Mouse (Mus musculus): Measurements from ENCODE around the gene Ppp2r5e. TPM values are rescaled to one million over a fixed set of nuclear protein-coding genes. Genes with fewer than 3 reads are reported as not detected.

Gene Ppp2r5e
- polyA plus RNA-seq, 1 experiment from 2014 or later = 8.5 TPM

DNA sequence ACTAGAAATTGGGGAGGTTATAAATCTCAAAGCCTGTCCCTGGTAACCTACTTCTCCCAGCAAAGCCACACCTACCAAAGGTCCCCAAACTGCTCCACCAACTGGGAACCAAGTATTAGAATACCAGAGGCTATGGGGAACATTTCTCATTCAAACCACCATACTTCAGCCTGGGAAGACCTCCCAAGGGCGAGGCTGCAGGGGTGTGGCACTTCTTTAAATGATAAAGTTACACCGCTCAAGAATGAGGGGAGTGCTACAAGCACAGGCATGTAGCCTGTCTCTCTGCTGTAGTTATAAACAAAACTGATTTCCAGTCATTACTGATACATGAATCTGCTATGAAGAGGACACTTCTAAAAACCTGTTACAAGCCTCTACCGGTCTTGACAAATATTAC is 113.3 kb downstream of the Ppp2r5e start:
- Histone ChIP-seq H3K27me3 (replicated peaks) (no peaks in the 10 kb centered on the region), H3K9me3 (no peaks in the 10 kb centered on the region), H3K9ac (no peak overlapping the region), H3K4me1 (peaks cover 24% of the 10 kb centered on the region), H3K36me3 (peaks cover 6% of the 10 kb centered on the region; the same call in 1 of the 2 replicates), H3K4me3 (no peak overlapping the region), H3K4me2 (no peak overlapping the region), H3K27ac (replicated peaks) (no peak overlapping the region)
- WGBS = 75% methylated on average over 3 of the region's 3 CpGs
- ATAC-seq (ENCODE audit: extremely low read depth, insufficient number of reproducible peaks, low FRiP score, low TSS enrichment) = no peak

DNA sequence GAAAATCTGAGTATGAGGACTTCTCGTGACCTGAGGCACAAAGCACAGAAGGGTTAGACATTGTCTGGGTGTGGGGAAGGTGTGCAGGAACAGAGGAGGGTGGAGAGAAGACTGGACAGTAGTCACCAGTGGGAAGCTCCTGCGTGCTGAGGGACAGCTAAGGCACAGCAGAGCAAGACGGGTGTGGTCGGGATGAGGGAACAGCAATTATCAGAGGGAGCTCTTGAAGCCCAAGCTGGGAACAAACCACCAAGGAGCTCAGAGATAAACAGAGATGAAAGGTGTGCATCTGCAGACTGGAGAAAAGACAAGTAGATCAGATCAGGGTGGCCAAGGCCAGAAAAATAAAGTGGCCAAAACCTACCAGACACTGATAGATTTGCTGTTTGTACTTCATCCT is 114.0 kb downstream of the Ppp2r5e start:
- WGBS = 79% methylated on average over 4 of the region's 4 CpGs
- ATAC-seq (ENCODE audit: extremely low read depth, insufficient number of reproducible peaks, low FRiP score, low TSS enrichment) = no peak
- H3K4me3 ChIP-seq = no peak overlapping the region

DNA sequence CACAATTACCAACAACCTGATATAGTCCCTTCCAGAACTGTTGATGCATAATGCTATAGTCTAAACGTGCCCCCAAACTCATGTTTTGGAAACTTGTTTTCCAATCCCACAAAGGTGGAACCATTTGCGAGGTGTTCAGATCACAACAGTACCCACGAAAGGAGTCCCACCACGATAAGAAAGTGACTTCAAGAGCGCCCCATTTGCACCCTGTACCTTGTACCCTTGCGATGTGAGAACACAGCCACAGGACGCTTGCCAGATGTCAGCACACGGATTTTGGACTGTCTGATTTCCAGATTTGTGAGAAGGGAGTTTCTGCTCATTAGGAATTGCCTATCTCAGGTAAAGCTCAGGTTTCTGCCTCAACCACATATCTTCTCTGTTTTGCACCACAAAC is 116.0 kb downstream of the Ppp2r5e start:
- 0 out of 2 replicates have a peak overlapping the region, but pooled peaks have one; percentile 12 for H3K27ac ChIP-seq (replicated peaks)
- H3K9ac ChIP-seq = no peak overlapping the region
- no peaks in the 10 kb centered on the region for H3K9me3 ChIP-seq
- 81% methylated on average over 8 of the region's 8 CpGs for WGBS
- peaks cover 11% of the 10 kb centered on the region; the same call in 1 of the 2 replicates for H3K36me3 ChIP-seq
- H3K4me3 ChIP-seq = no peak overlapping the region
- H3K4me1 ChIP-seq = peaks cover 31% of the 10 kb centered on the region
- H3K27me3 ChIP-seq (replicated peaks) = no peaks in the 10 kb centered on the region
- ATAC-seq (ENCODE audit: extremely low read depth, insufficient number of reproducible peaks, low FRiP score, low TSS enrichment) = no peak
- no peak overlapping the region for H3K4me2 ChIP-seq

More for the DNA sequence above, 114.0 kb downstream of the Ppp2r5e start:
- peaks cover 11% of the 10 kb centered on the region; the same call in 1 of the 2 replicates for H3K36me3 ChIP-seq
- no peak overlapping the region for H3K4me2 ChIP-seq
- no peaks in the 10 kb centered on the region for H3K27me3 ChIP-seq (replicated peaks)
- H3K9me3 ChIP-seq = no peaks in the 10 kb centered on the region
- H3K27ac ChIP-seq (replicated peaks) = no peak overlapping the region
- no peak overlapping the region for H3K9ac ChIP-seq
- H3K4me1 ChIP-seq = peaks cover 31% of the 10 kb centered on the region

DNA sequence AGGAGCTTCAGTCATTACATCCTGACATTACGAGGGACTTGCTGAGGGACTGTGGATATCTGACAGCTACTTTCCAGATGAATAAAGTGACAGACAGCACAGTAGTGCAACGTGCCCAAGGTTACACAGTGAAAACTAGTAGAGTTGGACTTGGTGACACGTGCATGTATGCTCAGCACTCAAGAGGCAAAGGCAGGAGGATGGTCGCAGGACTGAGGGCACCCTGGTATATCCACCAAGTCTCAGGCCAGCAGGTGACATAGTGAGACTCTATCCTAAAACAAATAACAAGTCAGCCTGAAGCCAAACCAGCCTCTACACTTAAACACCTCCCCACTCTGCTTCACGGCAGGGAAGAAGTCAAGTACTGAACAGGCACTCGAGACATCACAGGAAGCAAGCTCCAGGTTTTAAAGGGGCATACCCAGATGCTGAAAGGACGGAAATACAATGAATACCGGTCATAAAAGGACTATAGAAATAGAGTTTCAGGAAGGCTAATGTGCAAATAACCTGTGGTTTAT is 116.6 kb downstream of the Ppp2r5e start:
- Histone ChIP-seq H3K4me1 (peaks cover 32% of the 10 kb centered on the region), H3K9ac (no peak overlapping the region), H3K4me3 (no peak overlapping the region), H3K27ac (replicated peaks) (peak overlapping the region; percentile 12; the same call in 1 of the 2 replicates), H3K36me3 (peaks cover 11% of the 10 kb centered on the region; the same call in 1 of the 2 replicates), H3K4me2 (no peak overlapping the region), H3K27me3 (replicated peaks) (no peaks in the 10 kb centered on the region), H3K9me3 (no peaks in the 10 kb centered on the region)
- 57% methylated on average over 8 of the region's 8 CpGs for WGBS
- ATAC-seq (ENCODE audit: extremely low read depth, insufficient number of reproducible peaks, low FRiP score, low TSS enrichment) = no peak

DNA sequence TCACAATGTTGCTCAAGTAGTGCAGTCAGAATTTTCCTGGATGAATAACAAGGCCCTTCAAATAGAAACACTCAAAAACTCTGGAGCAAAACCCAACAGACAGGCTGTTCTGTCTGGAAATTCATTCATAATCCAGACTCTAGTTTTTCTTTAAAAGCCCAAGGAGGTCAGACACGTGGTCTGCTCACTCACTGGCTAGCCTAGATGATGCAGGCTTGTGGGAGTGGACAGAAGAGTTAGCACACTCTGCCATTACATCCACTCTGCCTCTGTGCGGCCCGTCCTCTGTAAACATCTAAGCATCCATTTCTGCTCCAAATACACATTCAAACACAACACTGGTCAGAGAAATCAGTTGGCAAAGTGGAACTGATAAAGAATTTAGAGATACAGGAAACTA is 117.4 kb downstream of the Ppp2r5e start:
- Histone ChIP-seq H3K9ac (no peak overlapping the region), H3K27ac (replicated peaks) (no peak overlapping the region), H3K4me1 (peaks cover 38% of the 10 kb centered on the region), H3K27me3 (replicated peaks) (no peaks in the 10 kb centered on the region), H3K36me3 (peaks cover 11% of the 10 kb centered on the region; the same call in 1 of the 2 replicates), H3K4me3 (no peak overlapping the region), H3K9me3 (no peaks in the 10 kb centered on the region), H3K4me2 (no peak overlapping the region)
- no peak for ATAC-seq (ENCODE audit: extremely low read depth, insufficient number of reproducible peaks, low FRiP score, low TSS enrichment)
- WGBS = 85% methylated on average over 3 of the region's 3 CpGs

DNA sequence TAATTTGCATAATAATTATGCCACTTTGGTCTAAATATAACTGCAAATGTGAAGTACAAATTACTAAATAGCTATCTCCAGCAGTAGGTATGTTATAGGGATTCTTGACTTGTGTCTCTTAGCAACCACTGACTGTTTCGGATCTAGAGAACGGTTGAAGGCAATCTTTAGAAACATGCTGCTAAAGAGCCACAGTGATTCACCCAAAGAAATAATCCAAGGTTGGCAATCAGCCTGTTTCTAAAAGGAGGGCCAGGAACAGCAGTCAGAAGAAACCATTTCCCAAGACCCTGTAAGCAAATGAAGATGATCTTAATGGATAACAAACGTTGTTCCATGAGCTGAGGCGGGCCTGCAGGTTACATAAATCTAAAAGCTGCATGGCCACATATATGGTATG is 117.9 kb downstream of the Ppp2r5e start:
- Histone ChIP-seq H3K4me1 (peaks cover 38% of the 10 kb centered on the region), H3K27ac (replicated peaks) (no peak overlapping the region), H3K9me3 (no peaks in the 10 kb centered on the region), H3K36me3 (peaks cover 11% of the 10 kb centered on the region; the same call in 1 of the 2 replicates), H3K4me3 (no peak overlapping the region), H3K27me3 (replicated peaks) (no peaks in the 10 kb centered on the region), H3K4me2 (no peak overlapping the region), H3K9ac (no peak overlapping the region)
- ATAC-seq (ENCODE audit: extremely low read depth, insufficient number of reproducible peaks, low FRiP score, low TSS enrichment) = no peak
- 71% methylated on average over 4 of the region's 4 CpGs for WGBS

DNA sequence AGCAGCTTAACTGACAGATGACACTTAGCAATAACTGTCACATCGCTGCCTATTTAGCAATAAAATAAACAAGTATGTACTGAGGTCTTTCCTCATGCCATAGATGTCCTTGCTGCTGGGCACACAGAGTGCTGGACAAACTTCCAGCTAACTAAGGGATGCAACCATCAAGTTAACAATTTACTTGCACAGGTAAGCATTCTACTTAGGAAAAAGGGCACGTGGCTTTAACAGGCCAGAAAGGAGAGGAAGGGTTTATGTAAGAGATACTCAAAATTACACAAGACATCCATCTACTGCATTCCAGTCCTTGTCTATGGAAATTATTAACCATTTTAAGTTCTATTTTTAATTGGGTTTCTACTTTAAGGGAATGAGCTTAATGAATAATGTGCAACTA is 123.0 kb downstream of the Ppp2r5e start:
- 89% methylated on average over 2 of the region's 2 CpGs for WGBS
- peaks cover 16% of the 10 kb centered on the region for H3K4me1 ChIP-seq
- H3K9ac ChIP-seq = no peak overlapping the region
- no peaks in the 10 kb centered on the region for H3K9me3 ChIP-seq
- H3K4me2 ChIP-seq = no peak overlapping the region
- H3K36me3 ChIP-seq = peaks cover 16% of the 10 kb centered on the region
- ATAC-seq (ENCODE audit: extremely low read depth, insufficient number of reproducible peaks, low FRiP score, low TSS enrichment) = no peak
- no peaks in the 10 kb centered on the region for H3K27me3 ChIP-seq (replicated peaks)
- no peak overlapping the region for H3K4me3 ChIP-seq
- H3K27ac ChIP-seq (replicated peaks) = no peak overlapping the region

DNA sequence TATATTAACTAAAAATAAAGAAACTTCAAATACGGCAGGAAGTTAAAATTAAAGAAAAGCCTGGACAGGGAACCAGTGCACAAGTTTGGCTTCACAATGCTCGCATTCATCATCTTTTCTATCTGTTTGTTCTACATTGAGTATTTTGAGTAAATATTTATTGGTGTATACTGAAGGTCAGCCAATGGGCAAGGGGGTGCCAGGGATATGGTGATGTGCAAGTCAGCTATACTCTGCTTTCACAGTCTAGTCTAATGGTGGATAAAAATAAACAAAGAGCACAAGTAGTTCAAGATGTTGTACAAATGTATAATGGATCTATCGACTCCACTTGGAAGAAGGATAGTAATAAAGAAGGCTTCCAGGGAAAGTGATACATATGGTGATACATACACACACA is 123.9 kb downstream of the Ppp2r5e start:
- ATAC-seq (ENCODE audit: extremely low read depth, insufficient number of reproducible peaks, low FRiP score, low TSS enrichment) = no peak

DNA sequence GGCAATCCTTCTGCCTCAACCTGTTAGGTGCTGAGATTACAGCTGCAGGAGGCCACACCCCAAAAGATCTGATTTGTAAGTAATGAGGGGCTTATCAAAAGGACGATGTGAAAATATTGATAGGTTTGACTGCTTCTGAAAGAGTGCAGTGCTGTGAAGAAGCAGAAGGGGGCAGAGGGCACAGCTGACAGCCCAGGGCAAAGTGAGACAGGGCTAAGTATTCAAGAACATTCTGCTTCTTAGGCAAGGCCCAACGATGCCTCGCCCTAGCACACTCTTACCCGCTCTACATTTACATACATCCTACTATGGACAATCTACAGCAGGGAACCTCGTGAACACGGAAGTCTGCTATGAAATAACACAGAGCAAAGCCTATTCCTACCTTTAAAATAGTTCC is 128.2 kb downstream of the Ppp2r5e start:
- Histone ChIP-seq H3K9me3 (no peaks in the 10 kb centered on the region), H3K9ac (no peak overlapping the region), H3K27me3 (replicated peaks) (no peaks in the 10 kb centered on the region), H3K4me3 (no peak overlapping the region), H3K4me1 (no peaks in the 10 kb centered on the region), H3K36me3 (peaks cover 56% of the 10 kb centered on the region), H3K27ac (replicated peaks) (no peak overlapping the region), H3K4me2 (no peak overlapping the region)
- 84% methylated on average over 6 of the region's 6 CpGs for WGBS
- no peak for ATAC-seq (ENCODE audit: extremely low read depth, insufficient number of reproducible peaks, low FRiP score, low TSS enrichment)

More for the DNA sequence above, 123.9 kb downstream of the Ppp2r5e start:
- no peaks in the 10 kb centered on the region for H3K27me3 ChIP-seq (replicated peaks)
- no peak overlapping the region for H3K27ac ChIP-seq (replicated peaks)
- H3K4me1 ChIP-seq = peaks cover 7% of the 10 kb centered on the region; the same call in 1 of the 2 replicates
- H3K36me3 ChIP-seq = peaks cover 17% of the 10 kb centered on the region
- no peaks in the 10 kb centered on the region for H3K9me3 ChIP-seq
- WGBS = 85% methylated on average over 3 of the region's 3 CpGs
- no peak overlapping the region for H3K4me3 ChIP-seq
- H3K9ac ChIP-seq = no peak overlapping the region
- no peak overlapping the region for H3K4me2 ChIP-seq

DNA sequence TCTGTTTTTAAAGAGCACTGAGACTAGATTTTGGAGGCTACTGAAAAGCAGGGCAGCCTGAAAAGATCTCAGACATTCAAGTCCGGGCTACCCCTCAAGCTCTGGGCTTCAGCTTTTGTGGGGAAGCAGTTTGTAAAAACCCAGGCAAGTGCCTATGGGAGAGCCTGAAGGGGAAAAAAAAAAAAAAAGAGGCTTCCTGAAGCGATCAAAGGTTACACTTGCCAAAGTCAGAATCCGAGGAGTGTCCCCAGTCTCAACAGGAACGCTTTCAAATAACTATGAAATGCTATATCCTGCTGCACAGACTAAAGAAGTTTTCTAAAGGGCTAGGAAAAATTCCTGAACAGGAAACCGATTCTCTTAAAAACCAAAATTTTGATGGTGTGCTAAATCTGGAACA is 128.9 kb downstream of the Ppp2r5e start:
- Histone ChIP-seq H3K36me3 (peaks cover 61% of the 10 kb centered on the region), H3K9ac (no peak overlapping the region), H3K4me2 (no peak overlapping the region), H3K4me3 (no peak overlapping the region), H3K4me1 (no peaks in the 10 kb centered on the region), H3K9me3 (no peaks in the 10 kb centered on the region), H3K27me3 (replicated peaks) (no peaks in the 10 kb centered on the region), H3K27ac (replicated peaks) (no peak overlapping the region)
- 84% methylated on average over 5 of the region's 5 CpGs for WGBS
- ATAC-seq (ENCODE audit: extremely low read depth, insufficient number of reproducible peaks, low FRiP score, low TSS enrichment) = no peak

DNA sequence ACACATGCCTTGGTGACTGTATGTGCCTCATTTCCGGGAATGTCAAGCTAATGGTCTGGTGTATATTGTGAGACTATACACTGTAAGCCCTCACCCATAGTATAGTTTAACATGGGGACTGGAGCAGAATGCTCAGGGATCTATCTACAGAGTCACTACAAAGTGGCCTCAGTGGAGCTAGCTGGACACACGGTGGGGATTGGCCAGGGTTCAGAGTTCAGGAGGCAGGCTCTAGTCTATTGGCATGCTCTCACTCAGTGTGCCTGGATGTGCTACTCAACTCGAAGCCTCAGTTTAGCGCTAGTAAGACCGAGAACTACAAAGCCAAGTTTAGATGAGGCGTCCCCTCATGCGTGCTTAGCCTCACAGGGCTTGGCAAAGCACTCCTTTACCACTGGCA is 129.8 kb downstream of the Ppp2r5e start:
- ATAC-seq (ENCODE audit: extremely low read depth, insufficient number of reproducible peaks, low FRiP score, low TSS enrichment) = no peak
- Histone ChIP-seq H3K36me3 (peaks cover 69% of the 10 kb centered on the region), H3K27ac (replicated peaks) (no peak overlapping the region), H3K9ac (no peak overlapping the region), H3K4me1 (peaks cover 5% of the 10 kb centered on the region), H3K4me2 (no peak overlapping the region), H3K4me3 (no peak overlapping the region), H3K27me3 (replicated peaks) (no peaks in the 10 kb centered on the region), H3K9me3 (no peaks in the 10 kb centered on the region)
- 87% methylated on average over 7 of the region's 7 CpGs for WGBS

DNA sequence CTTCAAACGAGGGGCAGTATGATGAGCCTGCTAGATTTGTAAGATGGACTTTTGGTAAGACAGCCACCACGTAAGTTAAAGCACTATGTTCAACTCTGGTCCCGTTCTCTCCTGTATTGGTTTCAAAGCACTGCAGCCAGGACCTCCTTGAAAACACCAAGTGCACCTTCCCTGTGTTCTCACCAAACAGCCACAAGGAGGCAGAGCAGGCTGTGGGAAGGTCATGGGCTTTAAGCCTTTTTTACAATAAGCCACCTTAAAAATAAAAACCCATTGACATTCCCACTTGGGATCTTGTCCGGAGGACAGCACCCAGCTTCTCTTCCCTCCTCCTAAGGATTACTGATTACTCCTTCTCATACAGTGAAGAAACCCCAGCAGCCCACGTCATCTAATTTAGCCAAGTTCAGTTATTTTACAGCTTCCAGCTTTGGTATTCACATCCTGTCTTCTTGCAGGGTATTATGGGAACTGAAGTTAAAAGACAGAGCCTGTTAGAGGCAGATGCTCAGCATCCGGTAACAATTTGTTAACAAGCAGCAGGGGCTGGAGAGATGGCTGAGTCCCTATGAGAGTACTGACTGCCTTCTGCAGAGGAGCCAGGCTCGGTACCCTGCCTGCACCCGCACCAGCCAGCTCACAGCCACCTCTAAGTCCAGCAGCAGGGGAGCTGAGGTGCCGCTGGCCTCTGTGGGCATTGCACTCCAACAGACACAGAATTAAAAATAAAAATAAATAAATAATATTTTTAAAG is 131.9 kb downstream of the Ppp2r5e start:
- H3K36me3 ChIP-seq = peaks cover 86% of the 10 kb centered on the region
- H3K27ac ChIP-seq (replicated peaks) = no peak overlapping the region
- H3K9me3 ChIP-seq = no peaks in the 10 kb centered on the region
- 70% methylated on average over 9 of the region's 9 CpGs for WGBS
- no peak overlapping the region for H3K4me3 ChIP-seq
- no peak for ATAC-seq (ENCODE audit: extremely low read depth, insufficient number of reproducible peaks, low FRiP score, low TSS enrichment)
- H3K4me2 ChIP-seq = no peak overlapping the region
- no peaks in the 10 kb centered on the region for H3K27me3 ChIP-seq (replicated peaks)
- no peak overlapping the region for H3K9ac ChIP-seq
- H3K4me1 ChIP-seq = peaks cover 13% of the 10 kb centered on the region

Measured in heart, embryonic 13.5 days (tissue).